ENCODE assay signal across 18 mouse cellular contexts in the genomic region with DNA sequence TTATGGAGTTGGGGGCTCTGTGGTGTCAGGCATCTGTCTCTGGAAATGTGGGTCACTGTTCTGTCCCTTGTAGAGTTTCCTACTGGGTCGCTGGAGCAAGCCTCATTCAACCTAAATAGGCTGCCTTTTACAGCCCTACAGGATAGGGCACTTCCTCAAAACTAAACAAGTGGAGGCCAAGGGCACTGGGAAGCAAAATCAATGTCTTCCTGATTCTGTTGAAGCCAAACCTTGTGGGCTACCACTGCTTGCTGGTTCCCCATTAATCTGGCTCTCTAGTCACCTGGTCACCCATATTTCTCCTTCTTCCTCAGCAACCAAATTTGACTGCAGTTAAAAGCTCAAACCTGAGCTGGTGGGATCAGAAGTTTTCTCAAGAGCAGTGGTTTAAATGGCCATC. TPM values are rescaled to one million over a fixed set of nuclear protein-coding genes. Genes with fewer than 3 reads are reported as not detected.
DNase-seq lines count a peak whose midpoint lies in the region; ATAC-seq lines count a peak whose summit lies in the region.
"Had no signal": no experiment of that assay in that cellular context is flagged by ENCODE, and none has a peak within 500 bp of the region (broad histone marks: within the 10 kb centered on the region; RNA-seq: fewer than 3 reads in every experiment).

No protein-coding gene starts in this region.

- DNase-seq in heart, adult 11 months = peak; percentile 56
- DNase-seq in MEL-GATA-1-ER (ENCODE audit: extremely low read depth, low read depth) = peak; percentile 70
- peak; percentile 1 for DNase-seq in splenic B cell, adult 2 months (ENCODE audit: low read depth, low spot score)
- DNase-seq in heart, postnatal 10 days = no peak
- no peak for DNase-seq in heart, embryonic 10.5 days (ENCODE audit: low spot score)
- DNase-seq: adrenal gland, adult 2 months; adrenal gland, postnatal 25 days; cerebellum, adult 8-10 months; cerebellum, postnatal 14 days; gastrocnemius, postnatal 10 days had no signal

- H3K4me1 ChIP-seq in heart, embryonic 11.5 days (ENCODE audit: control insufficient read depth, insufficient read depth, low read length) = no peaks in the 10 kb centered on the region
- no peaks in the 10 kb centered on the region for H3K4me1 ChIP-seq in heart, embryonic 10.5 days
- H3K4me1 ChIP-seq: embryonic facial prominence, embryonic 13.5 days; forebrain, embryonic 12.5 days; heart, embryonic 15.5 days; hindbrain, embryonic 12.5 days had no signal

- WGBS in heart, embryonic 11.5 days (ENCODE audit: insufficient replicate concordance) = 40% methylated on average over 1 of the region's 1 CpGs
- 16% methylated on average over 1 of the region's 1 CpGs for WGBS in heart, embryonic 10.5 days

- H3K4me2 ChIP-seq in heart, embryonic 11.5 days = no peak overlapping the region
- H3K4me2 ChIP-seq: embryonic facial prominence, embryonic 13.5 days; forebrain, embryonic 12.5 days; heart, embryonic 15.5 days; hindbrain, embryonic 12.5 days had no signal

- intact Hi-C loops in heart, postnatal 10 days (cut with DNase I) = loop anchor here (5.0 to 10.0 kb wide), 3 partner anchors 151 to 1499 kb away; partner anchors contain the start of gene Inpp4b

- H3K4me3 ChIP-seq in heart, embryonic 11.5 days (ENCODE audit: low read depth, low read length) = no peak overlapping the region
- no peak overlapping the region for H3K4me3 ChIP-seq in heart, embryonic 10.5 days
- H3K4me3 ChIP-seq: embryonic facial prominence, embryonic 13.5 days; forebrain, embryonic 12.5 days; heart, embryonic 15.5 days; hindbrain, embryonic 12.5 days had no signal

- H3K27me3 ChIP-seq in heart, embryonic 11.5 days (ENCODE audit: control insufficient read depth, insufficient read depth, low read length) = no peaks in the 10 kb centered on the region
- H3K27me3 ChIP-seq in splenic B cell, adult 2 months (ENCODE audit: control insufficient read depth, insufficient read depth, low read length, poor library complexity, severe bottlenecking) = no peaks in the 10 kb centered on the region
- H3K27me3 ChIP-seq in heart, embryonic 10.5 days (ENCODE audit: insufficient read depth, poor library complexity, severe bottlenecking) = no peaks in the 10 kb centered on the region
- H3K27me3 ChIP-seq: embryonic facial prominence, embryonic 13.5 days; forebrain, embryonic 12.5 days; heart, embryonic 15.5 days; hindbrain, embryonic 12.5 days had no signal

- no peak overlapping the region for H3K9ac ChIP-seq in heart, embryonic 11.5 days (ENCODE audit: low read depth, low read length)
- H3K9ac ChIP-seq: embryonic facial prominence, embryonic 13.5 days; forebrain, embryonic 12.5 days; heart, embryonic 15.5 days; hindbrain, embryonic 12.5 days had no signal

- no peaks in the 10 kb centered on the region for H3K36me3 ChIP-seq in heart, embryonic 11.5 days (ENCODE audit: control insufficient read depth, insufficient read depth, low read length)
- no peaks in the 10 kb centered on the region for H3K36me3 ChIP-seq in splenic B cell, adult 2 months (ENCODE audit: control insufficient read depth, insufficient read depth, low read length, poor library complexity, severe bottlenecking)
- no peaks in the 10 kb centered on the region for H3K36me3 ChIP-seq in heart, embryonic 10.5 days
- H3K36me3 ChIP-seq: embryonic facial prominence, embryonic 13.5 days; forebrain, embryonic 12.5 days; heart, embryonic 15.5 days; hindbrain, embryonic 12.5 days had no signal

- ATAC-seq in heart, embryonic 11.5 days (replicated peaks; ENCODE audit: insufficient number of reproducible peaks, low FRiP score, low TSS enrichment) = no peak
- peak; percentile 81 to 85 for ATAC-seq in hematopoietic stem cell, adult 5-6 weeks (replicated peaks in 1 of 2; ENCODE audit: insufficient read depth in 1 of 2, low FRiP score in 2 of 2, low TSS enrichment in 1 of 2, low read depth in 1 of 2, poor library complexity in 2 of 2, severe bottlenecking in 2 of 2)
- ATAC-seq: forebrain, embryonic 16.5 days; hindbrain, postnatal 0 days had no signal

- no peaks in the 10 kb centered on the region for H3K9me3 ChIP-seq in heart, embryonic 11.5 days (replicated peaks; ENCODE audit: control insufficient read depth, low read length)
- H3K9me3 ChIP-seq in heart, embryonic 10.5 days = no peaks in the 10 kb centered on the region
- H3K9me3 ChIP-seq: embryonic facial prominence, embryonic 13.5 days; forebrain, embryonic 12.5 days; heart, embryonic 15.5 days; hindbrain, embryonic 12.5 days had no signal

- no peak overlapping the region for H3K27ac ChIP-seq in heart, embryonic 11.5 days (ENCODE audit: low read depth, low read length)
- no peak overlapping the region for H3K27ac ChIP-seq in heart, embryonic 10.5 days
- H3K27ac ChIP-seq: embryonic facial prominence, embryonic 13.5 days; forebrain, embryonic 12.5 days; heart, embryonic 15.5 days; hindbrain, embryonic 12.5 days; hindbrain, postnatal 0 days had no signal

RNA-seq across cellular contexts. Expression of gene Rnf150, which starts 19.5 kb away (rescaled TPM):
- polyA plus RNA-seq in heart, embryonic 11.5 days (2014; fragmentation: Nextera tagmentation; extraction: Ambion mirVana) = 0.62 and 1.1 TPM in 2 replicates
- total RNA-seq in hematopoietic stem cell, adult 5-6 weeks (2017) = 9.4 and 12.0 TPM in 2 replicates
- total RNA-seq in heart, postnatal 10 days (2021) = 10 to 100 TPM; 10.2 to 12.1 TPM
- polyA plus RNA-seq in heart, embryonic 10.5 days (2016; fragmentation: Nextera tagmentation; extraction: Ambion mirVana) = 0.41 and 0.80 TPM in 2 replicates

Comparison
In these comparisons a context has a peak if more than half of its experiments do, and no peak if none do; other contexts are left out.
1. DNase-seq: peak in heart, adult 11 months (single experiment), MEL-GATA-1-ER (single experiment) and splenic B cell, adult 2 months (single experiment); none in heart, postnatal 10 days (0 of 2) and heart, embryonic 10.5 days (single experiment).